Mouse (Mus musculus) cortical plate, adult 2 months (tissue): Measurements from ENCODE around the gene Pdcd6ip.

Experiments
- CTCF ChIP-seq: fragments of 200-500 bp; IDR thresholded peaks from 2 replicates; pipeline ENCODE4 v1.5.1; 2011; ENCODE audit warnings: mild to moderate bottlenecking, control low read depth, low read length; ENCODE audit not compliant: insufficient read depth; ENCODE audit errors: extremely low read depth
- POLR2A ChIP-seq: fragments of 200-500 bp; IDR thresholded peaks from 2 replicates; pipeline ENCODE4 v1.6.1; 2011; ENCODE audit warnings: mild to moderate bottlenecking, low read length, control low read depth; ENCODE audit not compliant: insufficient read depth; ENCODE audit errors: extremely low read depth

DNA sequence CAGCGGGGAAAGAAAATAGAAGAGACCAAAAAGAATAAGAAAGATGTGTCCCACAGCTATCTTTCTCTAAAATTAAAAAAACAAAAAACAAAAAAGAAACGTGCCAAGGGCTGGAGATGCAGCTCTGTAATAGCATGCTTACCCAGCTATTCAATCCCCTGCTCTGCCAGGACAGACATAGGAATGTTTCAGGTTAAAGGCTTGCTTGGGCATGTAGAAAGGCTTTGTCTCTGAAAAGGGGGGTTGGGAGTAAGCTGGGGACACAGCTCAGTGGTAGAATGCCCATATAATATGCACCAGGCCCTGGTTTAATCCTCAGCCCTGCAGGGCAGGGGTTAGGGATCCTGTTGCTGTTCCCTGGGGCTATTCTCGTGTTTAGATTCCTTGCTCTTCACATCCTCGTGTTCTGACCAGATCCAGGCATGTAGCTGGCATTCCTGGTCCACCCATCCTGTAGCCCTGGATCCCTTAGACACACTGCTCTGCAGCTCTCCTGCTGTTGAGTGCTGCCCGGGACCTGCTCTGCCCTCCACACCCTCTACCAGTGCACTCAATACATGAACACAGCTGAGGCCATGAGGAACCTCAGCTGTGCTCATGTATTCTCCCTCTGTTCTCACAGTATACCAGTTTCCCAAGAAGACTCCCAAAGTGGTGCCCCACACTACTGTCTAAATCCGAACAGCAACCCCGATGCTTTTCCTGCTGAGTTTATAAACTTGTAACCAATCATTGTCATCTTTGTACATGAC, 37.8 kb downstream of the Pdcd6ip start:
- TF ChIP-seq CTCF (no peak), POLR2A (no peak)
